Mouse (Mus musculus): Measurements from ENCODE around the gene Gps2. TPM values are rescaled to one million over a fixed set of nuclear protein-coding genes. Genes with fewer than 3 reads are reported as not detected.
A peak's percentile ranks its signal among the peaks of the same experiment; 100 is the strongest.

Gps2 gene
- polyA plus RNA-seq, 1 experiment, result 37.3 TPM

GRCm38 (mm10) chr11:69932254-69932653 is 18.6 kb downstream of the Gps2 start:
- no peaks in the 10 kb centered on the region for H3K79me2 ChIP-seq (ENCODE audit: control insufficient read depth, insufficient read depth)
- no peak overlapping the region for H3K4me3 ChIP-seq (ENCODE audit: insufficient read depth, poor library complexity, severe bottlenecking)
- no peak overlapping the region for H3ac ChIP-seq (ENCODE audit: control insufficient read depth, insufficient read length, low read depth)
- peaks cover 21% of the 10 kb centered on the region for H3K27me3 ChIP-seq (ENCODE audit: control insufficient read depth, insufficient read depth, insufficient read length)
- no peaks in the 10 kb centered on the region for H3K79me3 ChIP-seq (ENCODE audit: low read depth)
- TF ChIP-seq MYOG (IDR thresholded peaks at IDR 0.05; ENCODE audit: control insufficient read depth, extremely low read depth, insufficient read length), result no peak
- TF ChIP-seq CTCF (IDR thresholded peaks at IDR 0.05; ENCODE audit: control insufficient read depth, insufficient read depth, insufficient read length), result no peak
- no peak for TF ChIP-seq FOSL1 (IDR thresholded peaks at IDR 0.05; ENCODE audit: insufficient read depth, low read length, poor library complexity, severe bottlenecking)
- TF ChIP-seq USF1 (IDR thresholded peaks at IDR 0.05; ENCODE audit: low read depth), result no peak
- no peak for TF ChIP-seq CEBPB (IDR thresholded peaks at IDR 0.05; ENCODE audit: low read depth)
- no peak for TF ChIP-seq MAX (IDR thresholded peaks at IDR 0.05)
- no peaks in the 10 kb centered on the region for H3K36me3 ChIP-seq (ENCODE audit: control insufficient read depth, insufficient read depth)

- no peaks in the 10 kb centered on the region for H3K79me3 ChIP-seq (ENCODE audit: low read depth)
- peaks cover 30% of the 10 kb centered on the region for H3K27me3 ChIP-seq (ENCODE audit: control insufficient read depth, insufficient read depth, insufficient read length)
- H3K79me2 ChIP-seq (ENCODE audit: control insufficient read depth, insufficient read depth), result no peaks in the 10 kb centered on the region
- no peak overlapping the region for H3ac ChIP-seq (ENCODE audit: control insufficient read depth, insufficient read length, low read depth)
- TF ChIP-seq CEBPB (IDR thresholded peaks at IDR 0.05; ENCODE audit: low read depth) (no peak), MYOG (IDR thresholded peaks at IDR 0.05; ENCODE audit: control insufficient read depth, extremely low read depth, insufficient read length) (no peak), MAX (IDR thresholded peaks at IDR 0.05) (no peak), USF1 (IDR thresholded peaks at IDR 0.05; ENCODE audit: low read depth) (no peak), MYOD1 (IDR thresholded peaks at IDR 0.05; ENCODE audit: control insufficient read depth, insufficient read length, low read depth) (no peak), FOSL1 (IDR thresholded peaks at IDR 0.05; ENCODE audit: insufficient read depth, low read length, poor library complexity, severe bottlenecking) (no peak), CTCF (IDR thresholded peaks at IDR 0.05; ENCODE audit: control insufficient read depth, insufficient read depth, insufficient read length) (no peak)
- H3K4me3 ChIP-seq (ENCODE audit: insufficient read depth, poor library complexity, severe bottlenecking), result no peak overlapping the region
- H3K36me3 ChIP-seq (ENCODE audit: control insufficient read depth, insufficient read depth), result no peaks in the 10 kb centered on the region
Observed at GRCm38 (mm10) chr11:69933066-69933465, 19.4 kb downstream of the Gps2 start.

GRCm38 (mm10) chr11:69934169-69934568 is 20.5 kb downstream of the Gps2 start:
- Histone ChIP-seq H3K79me3 (ENCODE audit: low read depth) (no peaks in the 10 kb centered on the region), H3K4me3 (ENCODE audit: insufficient read depth, poor library complexity, severe bottlenecking) (no peak overlapping the region), H3K27me3 (ENCODE audit: control insufficient read depth, insufficient read depth, insufficient read length) (peaks cover 41% of the 10 kb centered on the region), H3ac (ENCODE audit: control insufficient read depth, insufficient read length, low read depth) (peak overlapping the region; percentile 51), H3K79me2 (ENCODE audit: control insufficient read depth, insufficient read depth) (no peaks in the 10 kb centered on the region), H3K36me3 (ENCODE audit: control insufficient read depth, insufficient read depth) (no peaks in the 10 kb centered on the region)
- no peak for TF ChIP-seq CEBPB (IDR thresholded peaks at IDR 0.05; ENCODE audit: low read depth)
- TF ChIP-seq MAX (IDR thresholded peaks at IDR 0.05), result no peak
- peak; percentile 81 for TF ChIP-seq CTCF (IDR thresholded peaks at IDR 0.05; ENCODE audit: control insufficient read depth, insufficient read depth, insufficient read length)

- no peak overlapping the region for H3ac ChIP-seq (ENCODE audit: control insufficient read depth, insufficient read length, low read depth)
- no peaks in the 10 kb centered on the region for H3K79me2 ChIP-seq (ENCODE audit: control insufficient read depth, insufficient read depth)
- H3K36me3 ChIP-seq (ENCODE audit: control insufficient read depth, insufficient read depth), result no peaks in the 10 kb centered on the region
- H3K79me3 ChIP-seq (ENCODE audit: low read depth), result no peaks in the 10 kb centered on the region
- TF ChIP-seq USF1 (IDR thresholded peaks at IDR 0.05; ENCODE audit: low read depth) (no peak), MYOG (IDR thresholded peaks at IDR 0.05; ENCODE audit: control insufficient read depth, extremely low read depth, insufficient read length) (no peak), MYOD1 (IDR thresholded peaks at IDR 0.05; ENCODE audit: control insufficient read depth, insufficient read length, low read depth) (no peak), MAX (IDR thresholded peaks at IDR 0.05) (no peak), CEBPB (IDR thresholded peaks at IDR 0.05; ENCODE audit: low read depth) (no peak)
- no peak overlapping the region for H3K4me3 ChIP-seq (ENCODE audit: insufficient read depth, poor library complexity, severe bottlenecking)
- H3K27me3 ChIP-seq (ENCODE audit: control insufficient read depth, insufficient read depth, insufficient read length), result peaks cover 44% of the 10 kb centered on the region
Observed at GRCm38 (mm10) chr11:69934681-69935080, 21.0 kb downstream of the Gps2 start.

- no peak within 1 kb of the TSS for H3K4me3 ChIP-seq (ENCODE audit: insufficient read depth, poor library complexity, severe bottlenecking)
- H3K27me3 ChIP-seq (ENCODE audit: control insufficient read depth, insufficient read depth, insufficient read length), result peaks cover 46% of the 10 kb centered on the region
- TF ChIP-seq MAX (IDR thresholded peaks at IDR 0.05) (no peak), USF1 (IDR thresholded peaks at IDR 0.05; ENCODE audit: low read depth) (peak; percentile 86)
- no peaks in the 10 kb centered on the region for H3K79me3 ChIP-seq (ENCODE audit: low read depth)
- H3ac ChIP-seq (ENCODE audit: control insufficient read depth, insufficient read length, low read depth), result no peak within 1 kb of the TSS
- H3K79me2 ChIP-seq (ENCODE audit: control insufficient read depth, insufficient read depth), result no peaks in the 10 kb centered on the region
- H3K36me3 ChIP-seq (ENCODE audit: control insufficient read depth, insufficient read depth), result no peaks in the 10 kb centered on the region
Observed at GRCm38 (mm10) chr11:69935137-69935879, 21.6 kb downstream of the Gps2 start, which contains the start of gene Ybx2. TSS of gene Ybx2 (plus strand) at chr11:69935796.

GRCm38 (mm10) chr11:69936156-69936555 is 22.5 kb downstream of the Gps2 start:
- H3ac ChIP-seq (ENCODE audit: control insufficient read depth, insufficient read length, low read depth), result no peak overlapping the region
- H3K36me3 ChIP-seq (ENCODE audit: control insufficient read depth, insufficient read depth), result no peaks in the 10 kb centered on the region
- no peaks in the 10 kb centered on the region for H3K79me2 ChIP-seq (ENCODE audit: control insufficient read depth, insufficient read depth)
- no peaks in the 10 kb centered on the region for H3K79me3 ChIP-seq (ENCODE audit: low read depth)
- no peak for TF ChIP-seq FOSL1 (IDR thresholded peaks at IDR 0.05; ENCODE audit: insufficient read depth, low read length, poor library complexity, severe bottlenecking)
- no peak for TF ChIP-seq CTCF (IDR thresholded peaks at IDR 0.05; ENCODE audit: control insufficient read depth, insufficient read depth, insufficient read length)
- no peak for TF ChIP-seq MAX (IDR thresholded peaks at IDR 0.05)
- no peak for TF ChIP-seq MYOG (IDR thresholded peaks at IDR 0.05; ENCODE audit: control insufficient read depth, extremely low read depth, insufficient read length)
- TF ChIP-seq CEBPB (IDR thresholded peaks at IDR 0.05; ENCODE audit: low read depth), result no peak
- no peak for TF ChIP-seq USF1 (IDR thresholded peaks at IDR 0.05; ENCODE audit: low read depth)
- no peak for TF ChIP-seq MYOD1 (IDR thresholded peaks at IDR 0.05; ENCODE audit: control insufficient read depth, insufficient read length, low read depth)
- peaks cover 52% of the 10 kb centered on the region for H3K27me3 ChIP-seq (ENCODE audit: control insufficient read depth, insufficient read depth, insufficient read length)
- no peak overlapping the region for H3K4me3 ChIP-seq (ENCODE audit: insufficient read depth, poor library complexity, severe bottlenecking)
